Mouse (Mus musculus) lung, postnatal 36 days (tissue): Measurements from ENCODE around the gene Nav1.
A peak's percentile ranks its signal among the peaks of the same experiment; 100 is the strongest.

Experiments used
- DNase-seq: peaks from one replicate; pipeline ENCODE4 v3.0.0; 2022; ENCODE audit warnings: mixed read lengths

Gene Nav1

DNA sequence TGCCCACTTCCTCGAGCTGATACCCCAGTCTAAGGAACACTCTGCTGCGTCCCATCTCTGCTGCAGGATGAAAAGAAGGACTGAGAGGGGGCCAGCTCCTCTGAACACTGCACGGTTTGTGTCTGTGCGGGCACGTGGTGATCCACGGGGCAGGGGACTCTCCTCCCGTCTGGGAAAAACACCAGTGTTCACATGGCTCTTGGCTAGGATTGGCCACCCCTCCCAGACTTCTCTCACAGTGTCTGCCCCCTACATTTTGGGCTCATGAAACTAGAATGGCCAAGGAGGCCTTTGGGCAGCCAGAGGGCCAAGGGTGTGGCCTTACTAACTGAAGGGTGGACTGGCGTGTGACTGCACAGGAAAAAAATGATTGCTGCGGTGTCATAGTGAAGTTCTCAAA is 125.4 kb downstream of the Nav1 start:
- no peak for DNase-seq

DNA sequence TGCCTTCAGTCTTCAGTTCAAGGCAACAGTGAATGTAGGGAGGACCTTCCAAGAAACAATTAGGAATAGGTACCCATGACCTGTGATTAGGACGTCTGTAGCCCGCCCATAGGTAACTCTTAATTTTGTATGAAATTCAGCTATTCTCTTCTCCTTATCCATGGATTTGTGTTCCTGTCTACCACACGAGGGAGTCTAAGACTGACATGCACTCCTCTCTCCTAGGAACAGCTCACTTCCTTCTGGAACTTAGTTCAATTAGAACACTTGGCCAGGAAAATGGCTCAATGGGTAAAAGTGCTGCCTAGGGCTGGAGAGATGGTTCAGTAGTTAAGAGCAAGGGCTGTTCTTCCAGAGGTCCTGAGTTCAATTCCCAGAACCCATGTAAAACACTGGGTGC is 126.3 kb downstream of the Nav1 start:
- DNase-seq: no peak

DNA sequence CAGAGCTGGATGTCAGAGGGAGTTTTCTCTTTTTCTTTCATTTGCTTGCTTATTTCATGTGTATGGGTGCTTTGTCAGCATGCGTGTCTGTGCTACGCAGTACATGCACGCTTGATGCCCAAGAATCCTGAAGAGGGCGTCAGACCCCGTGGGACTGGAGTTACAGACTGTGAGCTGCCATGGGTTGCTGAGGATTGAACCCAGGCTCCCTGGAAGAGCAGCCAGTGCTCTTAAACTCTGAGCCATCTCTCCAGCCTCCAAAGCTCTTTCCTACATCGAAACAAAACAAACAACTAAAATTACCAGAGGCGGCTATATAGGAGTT is 131.6 kb downstream of the Nav1 start:
- DNase-seq: no peak

DNA sequence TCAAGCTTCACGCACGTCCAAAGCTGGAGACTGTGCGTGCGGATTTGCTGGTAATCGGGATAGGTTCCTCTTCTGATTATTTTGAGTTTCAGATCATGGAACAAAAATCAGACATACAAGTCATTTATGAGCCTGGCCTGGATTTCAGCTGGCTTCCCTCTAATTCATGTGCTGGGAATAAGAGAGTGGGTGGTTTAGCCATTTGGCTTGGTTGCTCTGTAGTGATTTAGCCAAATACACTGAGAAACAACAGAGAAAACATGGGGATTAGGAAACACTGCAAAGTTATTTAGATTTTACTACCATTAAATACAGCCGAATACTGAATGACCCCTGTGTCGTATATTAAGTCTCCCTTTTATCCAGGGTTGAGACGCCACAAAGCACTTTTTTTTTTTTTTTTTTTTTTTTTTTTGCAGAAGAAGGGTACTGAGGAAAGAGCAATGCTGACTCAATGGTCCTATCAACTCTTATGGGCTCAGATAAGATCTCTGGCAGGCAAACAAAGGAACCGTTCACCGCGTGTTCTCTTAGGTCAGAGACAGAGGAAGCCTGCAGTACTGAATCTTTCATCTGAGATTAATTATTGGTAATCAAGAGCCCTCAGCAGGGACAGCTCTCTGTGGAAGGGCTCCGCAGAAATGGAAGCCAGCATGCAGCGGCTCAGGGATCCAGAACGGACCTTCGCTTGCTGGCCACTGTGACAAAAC is 132.1 kb downstream of the Nav1 start:
- peak; percentile 29 for DNase-seq

DNA sequence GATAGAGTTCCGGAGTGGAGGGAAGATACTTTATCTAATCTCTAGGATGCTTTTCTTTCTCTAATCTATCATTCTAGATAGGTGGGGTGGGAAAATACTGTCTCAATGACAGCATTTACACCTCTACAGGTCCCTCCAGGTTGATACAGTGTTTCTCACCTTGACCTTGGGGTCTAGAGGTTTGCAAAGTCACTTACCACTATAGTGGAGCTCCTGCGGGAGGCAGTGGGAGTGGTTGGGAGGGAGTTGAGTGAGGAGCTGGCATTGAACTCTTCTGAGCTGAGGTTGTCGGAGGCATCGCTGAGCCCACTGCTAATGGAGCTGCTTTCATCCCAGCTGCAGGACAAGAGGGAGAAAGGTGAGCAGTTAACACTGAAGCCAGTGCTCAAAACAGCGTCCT is 134.6 kb downstream of the Nav1 start:
- DNase-seq: no peak

DNA sequence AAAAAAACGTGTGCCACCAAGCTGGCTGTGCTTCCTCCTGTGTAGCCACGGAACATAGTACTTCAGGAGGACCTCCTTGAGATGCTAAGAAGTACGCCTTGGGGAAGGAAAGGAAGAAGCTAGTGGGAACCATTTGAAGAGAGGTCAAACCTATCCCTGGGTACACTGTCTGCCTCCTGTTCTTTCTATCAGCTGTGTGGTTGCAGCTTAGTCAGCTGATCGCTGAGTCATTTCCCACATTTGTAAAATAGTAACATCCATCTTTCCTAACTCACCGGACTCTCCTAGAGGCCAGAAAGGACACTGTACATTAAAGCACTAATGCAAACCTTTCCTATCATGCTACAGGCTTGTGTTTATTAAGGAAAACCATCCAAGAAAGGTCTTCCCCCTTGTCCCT is 135.4 kb downstream of the Nav1 start:
- DNase-seq: no peak

DNA sequence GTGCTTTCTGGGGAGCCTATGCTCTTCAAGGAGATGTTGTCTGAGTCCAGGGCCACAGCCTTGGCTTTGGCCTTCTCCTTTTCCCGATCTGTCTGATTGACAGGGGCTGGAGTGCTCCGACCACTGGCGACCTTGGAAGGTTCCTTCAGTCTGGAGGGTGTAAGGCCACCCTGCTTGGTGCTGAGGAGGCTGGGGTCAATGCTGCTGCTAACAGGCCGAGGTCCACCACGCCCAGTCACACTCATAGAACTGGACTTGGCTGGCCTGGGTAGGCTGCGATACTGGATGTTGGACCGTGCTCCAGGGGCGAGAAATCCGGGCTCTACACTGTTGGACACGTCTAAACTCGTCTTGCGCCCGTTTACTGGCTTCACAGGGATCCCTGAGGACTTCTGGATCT is 136.5 kb downstream of the Nav1 start:
- no peak for DNase-seq

DNA sequence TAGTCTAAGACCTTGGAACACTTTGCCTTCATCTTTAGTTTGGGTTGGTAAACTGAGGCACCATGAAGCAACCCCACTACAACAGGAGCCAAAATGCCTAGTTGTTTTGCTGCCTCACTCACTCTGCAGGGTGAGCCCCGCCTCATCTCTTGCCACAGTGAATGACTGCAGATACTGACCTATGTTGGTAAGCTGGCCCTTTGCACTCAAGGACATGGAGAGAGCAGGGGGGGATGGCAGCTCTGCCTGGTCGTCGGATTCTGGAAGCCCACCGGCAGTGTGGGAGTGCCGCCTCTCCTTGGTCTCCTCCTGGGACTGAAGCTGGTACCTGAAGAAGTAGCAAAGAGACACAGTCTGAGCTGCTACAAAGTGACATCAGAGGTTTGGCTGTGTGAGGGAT is 139.6 kb downstream of the Nav1 start:
- DNase-seq: no peak

DNA sequence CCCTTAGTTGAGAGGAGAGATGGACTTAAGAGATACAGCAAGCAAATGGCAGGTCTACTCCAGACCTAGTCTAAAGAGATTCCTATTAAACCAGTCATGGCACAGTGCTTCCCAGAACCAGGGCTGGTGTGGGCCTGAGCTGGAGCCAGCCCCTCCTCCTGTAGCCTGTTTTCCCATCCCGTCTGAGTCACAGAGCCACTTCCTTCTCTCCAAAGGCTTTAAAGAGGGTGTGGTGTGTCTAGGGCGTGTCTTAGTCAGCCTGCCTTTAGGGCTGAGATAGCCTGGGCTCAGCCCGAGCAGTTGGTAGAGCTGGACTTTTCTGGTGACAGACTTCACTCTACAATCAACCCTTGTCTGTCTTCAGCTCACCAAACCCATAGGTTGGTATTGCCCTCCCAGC is 140.2 kb downstream of the Nav1 start:
- DNase-seq: peak; percentile 46

DNA sequence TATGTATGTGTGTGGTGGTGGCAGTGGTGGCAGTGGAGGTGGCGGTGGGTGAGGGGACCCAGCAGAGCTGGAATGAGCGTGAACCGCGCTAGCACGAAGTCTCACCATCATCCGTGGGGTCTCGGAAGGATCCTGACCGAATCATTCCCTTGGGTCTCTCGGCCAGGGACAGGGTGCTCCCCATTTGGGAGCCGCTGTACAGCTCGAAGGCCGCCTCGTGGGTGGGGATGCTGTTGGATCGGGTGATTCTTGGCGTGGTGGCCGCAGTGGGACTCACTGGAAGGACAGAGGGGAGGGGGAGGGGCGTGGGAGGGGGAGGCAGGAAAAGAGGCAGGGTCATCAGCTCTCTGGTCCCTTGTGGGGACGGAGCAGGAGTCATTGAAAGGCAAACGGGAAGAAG is 141.4 kb downstream of the Nav1 start:
- no peak for DNase-seq

DNA sequence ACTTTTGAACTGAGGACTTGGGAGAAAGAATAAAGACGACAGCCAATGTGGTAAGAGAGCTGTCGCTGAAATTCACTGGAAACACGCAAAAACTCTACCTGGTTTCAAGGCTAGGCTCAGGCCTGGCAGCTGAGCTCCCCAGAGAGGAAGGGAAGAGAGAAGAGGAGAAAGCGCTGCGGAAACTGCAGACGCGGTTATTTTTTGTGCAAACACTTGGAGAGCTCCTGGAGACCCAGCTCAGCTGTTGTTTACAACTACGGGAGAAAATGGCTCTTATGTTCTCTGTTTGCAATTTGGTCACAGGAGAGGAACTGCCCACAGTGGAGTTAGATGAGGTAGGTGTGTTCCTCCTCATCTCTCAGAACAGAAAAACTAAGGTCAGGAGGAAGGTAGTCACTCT is 144.4 kb downstream of the Nav1 start:
- DNase-seq: no peak

DNA sequence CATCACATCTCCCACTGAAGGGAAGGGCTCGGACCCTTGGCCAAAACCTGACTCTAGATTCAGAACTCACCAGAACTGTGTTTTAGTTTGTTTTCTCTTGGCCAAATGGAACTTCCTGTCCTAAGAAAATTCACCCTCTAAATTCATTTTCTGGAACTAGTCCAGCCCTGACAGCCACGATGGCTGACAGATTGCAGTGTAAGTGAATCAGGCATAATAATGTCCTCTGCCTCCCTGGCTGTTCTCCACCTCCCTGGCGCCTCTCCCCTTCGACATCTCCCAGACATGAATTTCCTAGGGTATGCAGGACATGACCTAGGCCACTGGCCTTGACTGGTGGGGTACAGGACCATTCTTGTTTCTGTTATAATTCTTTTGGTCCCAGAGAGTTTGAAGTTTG is 144.8 kb downstream of the Nav1 start:
- peak; percentile 61 for DNase-seq

DNA sequence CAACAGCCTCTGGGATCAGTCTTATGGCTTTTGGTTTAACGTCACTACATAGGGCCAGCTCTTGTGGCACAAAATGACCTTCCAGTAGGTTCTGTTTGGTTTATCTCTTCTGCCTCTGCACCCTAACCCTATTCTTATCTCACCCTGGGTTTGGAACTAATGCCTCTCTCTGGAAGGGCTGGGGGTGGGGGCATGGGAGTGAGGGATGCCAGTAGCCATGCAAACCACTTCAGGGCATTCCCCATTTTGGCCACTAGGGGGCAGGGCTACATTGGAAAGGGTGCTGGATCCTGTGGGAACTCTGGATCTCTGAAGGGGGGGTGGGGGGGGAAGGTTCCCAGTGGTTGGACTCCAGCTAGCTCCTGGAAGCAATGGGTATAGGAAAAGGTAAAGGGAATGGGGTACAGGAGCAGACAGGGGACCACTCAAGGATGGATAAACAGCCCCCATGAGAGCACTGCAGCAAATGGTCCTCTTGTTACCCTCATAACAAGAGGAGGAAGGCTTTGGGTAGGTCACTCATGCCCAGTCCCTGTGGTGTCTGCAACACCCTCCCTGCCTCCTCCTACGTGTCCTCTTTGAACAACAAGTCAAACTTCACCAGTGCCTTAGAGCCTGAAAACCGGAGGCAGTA is 145.9 kb downstream of the Nav1 start:
- DNase-seq: peak; percentile 81

DNA sequence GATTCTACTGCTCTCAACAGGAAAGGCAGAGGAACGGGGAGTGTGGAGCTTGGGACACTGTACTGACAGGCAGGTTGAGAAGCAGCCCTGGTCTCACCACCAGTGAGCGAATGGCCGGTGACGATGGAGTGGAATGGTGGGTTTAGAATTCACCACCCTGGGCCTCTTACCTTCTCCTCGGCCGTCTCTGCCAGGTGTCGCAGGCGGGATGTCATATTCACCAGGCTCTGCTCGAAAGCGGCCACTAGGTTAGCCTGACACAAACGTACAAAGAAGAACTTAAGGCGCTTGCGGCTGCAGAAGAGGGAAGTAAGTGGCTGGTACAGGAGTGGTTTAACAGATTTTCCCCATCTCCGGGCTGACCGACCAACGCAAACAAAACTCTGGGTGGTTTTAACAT is 146.6 kb downstream of the Nav1 start:
- DNase-seq: no peak

DNA sequence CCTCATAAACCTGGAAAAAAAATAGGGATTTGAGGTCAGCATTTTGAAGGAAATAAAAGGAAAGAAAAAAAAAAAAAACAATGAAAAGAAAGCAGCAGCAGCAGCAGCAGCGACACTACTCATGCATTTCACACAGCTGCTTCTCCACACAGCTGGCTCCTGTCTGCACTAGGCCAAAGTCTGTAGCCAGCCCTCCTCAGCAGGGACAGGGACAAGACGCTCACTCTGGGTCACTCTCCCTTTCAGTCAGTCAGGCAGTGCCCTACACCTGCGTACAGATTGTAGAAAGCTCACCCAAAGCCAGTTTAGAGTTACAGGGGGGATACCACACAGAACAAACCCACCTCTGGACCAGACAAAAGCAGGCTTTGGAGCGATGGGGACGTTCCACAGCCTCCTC is 149.2 kb downstream of the Nav1 start:
- no peak for DNase-seq

DNA sequence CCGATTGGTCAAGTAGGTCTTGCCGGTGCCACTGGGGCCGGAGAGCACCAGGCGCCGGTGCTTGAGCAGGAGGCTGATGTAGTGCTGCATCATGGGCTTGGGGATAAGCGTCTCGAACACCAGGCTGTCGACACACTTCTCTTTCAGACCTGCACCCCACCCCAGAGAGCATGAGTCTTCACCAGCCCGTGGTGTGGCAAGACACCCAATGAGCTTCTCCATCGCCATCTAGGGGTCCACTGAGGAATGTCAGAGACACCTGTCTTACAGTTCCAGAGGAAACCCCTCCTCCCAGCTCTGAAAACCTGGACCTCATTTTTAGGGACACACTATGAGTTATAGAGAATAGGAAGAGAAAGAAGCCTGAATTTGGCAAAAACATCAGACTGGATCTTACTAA is 154.8 kb downstream of the Nav1 start:
- DNase-seq: peak; percentile 20

DNA sequence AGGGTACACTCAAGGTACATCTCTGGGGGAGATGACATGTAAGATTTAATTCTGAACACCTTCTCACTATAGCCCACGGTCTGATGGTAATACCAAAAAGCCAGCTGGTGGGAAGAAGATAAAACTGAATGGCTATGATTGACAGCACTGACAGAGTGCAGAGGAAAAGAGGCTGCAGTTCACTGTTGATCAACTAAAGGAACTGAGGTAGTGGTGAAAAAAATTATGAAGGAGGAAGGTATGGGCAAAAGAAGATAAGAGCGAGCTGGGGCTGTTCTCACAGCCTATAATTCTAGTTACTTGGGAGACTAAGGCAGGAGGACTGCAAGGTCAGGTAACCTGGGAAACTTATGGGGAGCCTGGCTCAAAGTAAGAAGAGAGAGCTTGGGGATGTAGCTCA is 155.7 kb downstream of the Nav1 start:
- no peak for DNase-seq

DNA sequence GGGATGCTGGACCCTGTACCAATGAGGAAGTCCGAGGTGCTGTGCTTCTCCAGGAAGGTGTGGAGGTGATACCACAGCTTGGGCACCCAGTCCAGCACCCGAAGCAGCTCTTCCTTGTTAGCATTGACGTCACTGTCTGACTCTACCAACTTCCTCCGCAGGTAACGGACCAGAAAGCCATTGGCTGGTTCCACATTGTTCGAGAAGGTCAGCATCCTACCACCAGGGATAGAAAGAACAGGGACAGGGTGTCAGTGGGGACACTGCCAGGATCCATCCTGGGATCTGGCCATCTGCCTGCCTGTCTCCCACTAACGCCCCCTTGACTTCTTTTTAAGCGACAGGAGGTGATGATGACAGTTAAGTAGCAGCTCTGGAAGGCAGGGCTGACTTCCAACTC is 157.2 kb downstream of the Nav1 start:
- DNase-seq: no peak

DNA sequence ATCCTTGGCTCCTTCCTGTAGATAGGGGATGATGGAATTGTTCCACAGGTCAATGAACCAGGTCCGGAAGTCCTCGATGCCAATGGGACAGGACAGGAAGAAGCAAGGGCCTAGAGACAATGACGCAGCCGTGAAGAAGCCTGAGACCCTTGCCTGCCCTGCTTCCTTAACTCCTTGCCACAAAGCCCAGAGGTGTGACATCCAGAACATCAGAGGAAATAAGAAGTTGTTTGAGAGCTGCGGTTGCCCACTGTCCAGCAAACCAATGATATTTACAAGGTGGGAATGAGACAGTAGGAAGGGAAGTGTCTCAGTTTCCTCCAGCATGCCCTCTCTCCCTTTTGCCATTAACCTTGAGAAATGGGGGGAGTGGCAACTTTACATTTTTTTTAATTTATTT is 158.2 kb downstream of the Nav1 start:
- no peak for DNase-seq

DNA sequence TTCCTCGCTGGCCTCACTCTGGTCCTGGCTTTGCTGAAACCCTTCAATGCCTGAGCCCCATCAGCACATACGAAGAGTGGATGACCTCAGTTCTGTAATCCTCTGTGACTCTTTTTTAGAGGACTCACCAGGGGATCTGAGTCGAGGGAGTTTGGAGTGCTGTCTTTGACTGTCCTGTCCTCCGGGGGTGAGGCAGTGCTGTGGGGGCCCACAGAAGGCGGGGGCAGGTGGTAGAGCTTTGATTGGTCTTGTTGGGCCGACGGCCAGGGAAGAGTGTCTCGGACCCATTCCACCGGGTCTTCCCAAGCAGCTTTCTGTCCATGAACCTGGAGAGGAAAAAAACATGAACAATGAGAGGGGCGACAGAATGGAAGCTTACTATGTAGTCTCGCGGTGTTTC is 163.6 kb downstream of the Nav1 start:
- no peak for DNase-seq

DNA sequence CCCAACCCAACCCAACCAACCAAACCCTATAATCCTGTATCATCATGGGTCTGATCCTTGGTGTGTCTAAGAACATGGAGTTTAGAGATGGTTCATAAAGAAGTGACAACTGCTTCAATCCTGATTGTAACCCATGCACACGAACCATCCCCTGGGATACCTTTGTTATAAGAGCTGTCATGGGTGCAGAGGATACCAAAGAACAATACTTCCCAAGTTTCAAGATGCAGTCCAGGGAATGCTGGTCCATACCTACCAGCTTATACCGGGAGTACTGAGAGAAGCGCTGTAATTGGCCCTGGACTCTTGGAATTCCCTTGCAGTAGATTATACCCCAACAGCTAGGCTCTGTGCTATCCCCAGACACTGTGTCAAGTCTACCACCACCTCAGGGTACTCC is 165.2 kb downstream of the Nav1 start:
- no peak for DNase-seq

DNA sequence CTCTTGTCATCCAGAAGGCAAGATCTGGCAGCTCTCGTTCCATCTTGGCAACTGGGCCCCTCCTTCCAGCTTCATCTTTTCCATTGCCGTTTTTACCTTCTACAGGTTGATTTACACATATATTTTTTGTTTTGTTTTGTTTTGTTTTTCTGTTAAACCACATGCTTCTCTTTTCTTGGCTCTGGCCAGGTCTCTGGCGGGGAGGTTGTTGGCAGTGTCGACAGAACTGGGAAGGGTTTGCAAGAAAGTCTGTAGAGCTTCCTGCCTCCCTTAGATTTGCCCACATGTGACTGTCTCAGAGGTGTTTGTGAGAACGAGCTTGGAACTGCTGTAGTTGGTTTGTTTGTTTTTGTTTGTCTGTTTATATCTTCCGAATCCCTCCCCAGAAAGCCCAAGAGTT is 166.1 kb downstream of the Nav1 start:
- no peak for DNase-seq

DNA sequence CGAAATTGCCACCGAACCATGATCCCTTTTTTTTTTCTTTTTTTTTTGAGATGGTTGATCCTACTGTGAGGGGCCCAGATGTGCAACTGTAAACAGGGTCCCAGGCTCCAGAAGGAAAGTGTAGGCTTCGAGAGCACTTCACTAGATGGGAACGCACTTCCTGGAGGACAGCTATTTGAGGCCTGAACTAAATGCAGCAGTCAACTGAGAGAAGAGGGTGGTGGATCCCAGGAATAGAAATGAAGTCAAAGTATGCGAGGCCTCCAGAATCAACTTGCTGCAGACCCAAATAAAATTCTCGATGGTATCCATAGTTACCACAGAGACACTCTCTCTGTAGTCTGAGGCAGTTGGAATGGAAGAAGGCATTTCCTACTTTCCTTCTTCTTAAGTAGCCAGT is 168.3 kb downstream of the Nav1 start:
- DNase-seq: no peak

DNA sequence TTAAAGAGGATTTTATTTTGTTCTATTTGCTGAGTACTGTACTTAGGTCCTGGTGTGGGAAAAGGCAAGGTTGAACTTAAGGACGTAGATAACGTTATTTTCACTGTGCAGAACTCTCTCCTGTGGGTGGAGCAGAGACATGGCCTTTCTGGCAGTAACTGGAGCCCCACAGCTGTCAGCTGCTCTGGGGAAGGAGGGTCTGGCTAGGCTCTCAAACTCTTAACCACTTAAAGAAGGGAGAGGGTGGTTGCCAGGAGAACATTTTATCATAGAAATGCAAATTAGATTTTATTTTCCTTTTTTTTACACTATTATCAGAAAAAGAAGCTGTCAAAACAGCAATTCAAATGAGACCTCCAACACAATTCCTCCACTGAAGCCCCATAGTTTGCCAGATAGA is 171.3 kb downstream of the Nav1 start:
- no peak for DNase-seq

DNA sequence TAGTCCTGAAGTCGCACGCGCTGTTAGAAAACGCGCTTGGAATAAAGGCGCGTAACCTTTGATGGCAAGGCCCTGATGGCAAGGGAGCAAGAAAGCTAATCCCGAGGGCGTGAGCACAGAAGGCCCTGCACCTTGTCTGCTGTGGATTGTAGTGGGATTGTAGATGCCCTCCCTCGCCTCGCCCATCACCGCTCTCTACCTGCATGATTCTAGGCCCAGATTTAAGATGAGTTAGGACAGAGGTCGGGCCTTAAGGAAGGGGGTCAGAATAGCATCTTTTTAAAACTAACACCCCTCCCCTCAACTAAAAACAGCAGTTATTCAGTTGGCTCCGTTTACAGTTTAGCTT is 176.5 kb downstream of the Nav1 start:
- no peak for DNase-seq
